Mouse (Mus musculus): ENCODE results near the gene Olfr1141.

The Olfr1141 gene
- long read RNA-seq, experiment 1 = 0 reads
- long read RNA-seq, experiment 2 = 0 reads

DNA sequence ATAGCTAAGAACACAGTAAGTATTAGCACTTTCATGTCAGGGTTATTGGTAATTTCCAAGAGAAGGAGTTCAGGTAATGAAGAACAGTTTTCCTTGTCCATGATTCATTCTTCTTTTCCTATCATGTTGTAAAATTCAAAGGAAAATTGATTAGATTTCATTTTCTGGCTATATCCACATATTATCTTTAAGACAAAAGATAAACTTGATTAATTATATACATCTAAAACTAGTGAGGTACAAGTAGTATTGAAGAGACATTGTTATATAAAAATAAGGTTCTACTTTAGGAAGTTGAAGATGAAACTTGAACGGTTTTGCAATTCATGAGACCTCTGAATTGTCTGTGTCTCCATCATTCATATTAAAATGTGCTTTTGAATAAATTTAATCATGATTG is at the start of gene Olfr1141:
Gene Olfr1141 (minus strand): TSS at position 101 of the 400 bp plus-strand sequence.
- intact Hi-C loops (cut with DNase I) = no loop called here

DNA sequence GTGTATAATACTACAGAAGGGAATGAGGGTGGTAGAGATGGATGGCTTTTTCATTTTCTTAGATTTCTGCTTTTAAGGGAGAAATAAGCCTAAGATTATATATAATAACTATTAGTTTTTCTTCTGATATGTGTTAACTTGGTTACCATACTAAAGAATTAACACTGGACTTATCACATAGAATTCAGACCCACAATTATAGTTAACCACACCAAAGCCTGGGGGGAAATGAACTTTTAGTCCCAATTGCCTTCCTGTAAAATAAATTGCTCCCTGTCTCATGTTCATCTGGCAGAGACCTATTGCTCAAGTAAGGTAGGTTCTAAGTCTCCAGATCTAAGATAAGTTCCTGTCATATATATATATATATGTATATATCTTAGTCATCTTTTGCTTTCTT is 46.5 kb upstream of the Olfr1141 start, which contains the start of gene Olfr1143:
Gene Olfr1143 (plus strand): TSS at position 301 of the 400 bp plus-strand sequence.
- intact Hi-C loops (cut with DNase I) = no loop called here

DNA sequence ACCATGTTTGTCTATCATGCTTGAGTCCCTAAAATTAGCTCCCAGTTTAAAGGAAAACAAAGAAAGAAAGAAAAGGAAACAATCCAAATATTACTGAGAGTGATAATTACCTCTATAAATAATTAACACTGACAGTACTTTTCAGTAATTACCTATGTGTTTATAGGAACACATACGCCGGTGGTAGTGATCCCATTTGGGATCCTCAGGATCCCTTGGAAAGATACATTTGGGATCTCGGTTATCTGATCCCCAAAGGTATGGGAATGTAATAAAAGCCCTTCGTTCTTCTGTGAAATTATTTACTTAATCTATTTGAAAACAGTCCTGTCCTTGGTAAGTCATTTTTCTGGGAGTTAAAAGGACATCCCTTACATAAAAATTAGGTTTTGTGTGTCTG is 25.4 kb upstream of the Olfr1141 start, which contains the start of gene Olfr152:
Gene Olfr152 (plus strand): TSS at position 301 of the 400 bp plus-strand sequence.
- intact Hi-C loops (cut with DNase I) = no loop called here

DNA sequence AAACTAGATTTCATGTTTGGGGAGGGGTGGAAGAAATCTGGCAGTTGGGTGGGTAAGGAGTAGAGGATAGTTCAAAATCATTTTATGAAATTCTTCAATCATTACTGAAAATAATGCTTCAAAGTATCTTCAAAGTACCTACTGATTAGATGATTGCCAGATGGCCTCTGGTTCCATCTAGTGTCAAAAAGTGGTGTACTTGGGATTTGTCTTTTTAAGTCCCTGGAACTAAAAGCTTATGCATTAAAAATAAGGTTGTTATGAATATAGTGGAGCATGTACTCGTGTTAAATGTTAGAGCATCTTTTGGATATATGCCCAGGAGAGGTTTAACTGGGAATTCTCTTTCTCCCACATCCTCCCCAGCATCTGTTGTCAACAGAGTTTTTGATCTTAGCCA is 22.4 kb upstream of the Olfr1141 start:
- intact Hi-C loops (cut with DNase I) = no loop called here

DNA sequence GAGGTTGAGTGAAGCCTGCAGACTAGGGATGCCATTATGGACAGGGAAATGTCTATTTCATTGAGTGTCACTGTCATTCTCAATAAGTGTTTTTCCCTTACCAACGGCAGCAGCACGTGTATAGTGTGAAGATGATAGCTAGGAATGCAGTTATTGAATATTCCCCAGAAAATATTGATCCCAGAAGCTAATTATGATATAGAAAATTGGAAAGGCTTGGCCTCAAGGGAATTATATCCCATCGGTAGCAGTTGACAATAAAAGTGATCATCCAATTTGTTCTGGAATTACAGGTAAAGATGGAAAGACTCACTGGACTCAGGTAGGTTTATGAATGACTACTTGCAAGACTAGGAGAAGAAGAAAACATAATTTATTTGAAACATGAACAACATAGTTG is 10.3 kb downstream of the Olfr1141 start, which contains the start of gene Olfr1140:
Gene Olfr1140 (plus strand): TSS at position 301 of the 400 bp plus-strand sequence.
- intact Hi-C loops (cut with DNase I) = no loop called here

DNA sequence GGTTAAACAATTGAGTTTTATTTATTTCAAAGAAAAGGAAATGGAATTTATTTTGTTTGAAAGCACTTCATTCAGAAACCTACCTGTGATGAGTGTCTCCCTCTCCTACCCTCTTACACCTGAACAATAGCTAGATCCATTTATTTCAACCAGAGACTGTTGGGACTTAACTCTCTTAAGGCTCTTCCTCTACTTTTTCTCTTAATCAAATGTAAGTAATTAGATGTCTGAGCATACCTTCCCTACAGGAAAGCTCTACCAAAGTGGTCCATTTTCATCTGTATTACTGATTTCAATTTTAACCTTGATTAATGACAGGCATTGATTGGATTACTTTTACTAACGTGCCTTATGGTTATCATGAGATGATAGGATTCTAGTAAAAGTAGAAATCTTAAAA is 13.9 kb downstream of the Olfr1141 start, which contains the start of gene Olfr1138:
Gene Olfr1138 (minus strand): TSS at position 101 of the 400 bp plus-strand sequence.
- intact Hi-C loops (cut with DNase I) = no loop called here

DNA sequence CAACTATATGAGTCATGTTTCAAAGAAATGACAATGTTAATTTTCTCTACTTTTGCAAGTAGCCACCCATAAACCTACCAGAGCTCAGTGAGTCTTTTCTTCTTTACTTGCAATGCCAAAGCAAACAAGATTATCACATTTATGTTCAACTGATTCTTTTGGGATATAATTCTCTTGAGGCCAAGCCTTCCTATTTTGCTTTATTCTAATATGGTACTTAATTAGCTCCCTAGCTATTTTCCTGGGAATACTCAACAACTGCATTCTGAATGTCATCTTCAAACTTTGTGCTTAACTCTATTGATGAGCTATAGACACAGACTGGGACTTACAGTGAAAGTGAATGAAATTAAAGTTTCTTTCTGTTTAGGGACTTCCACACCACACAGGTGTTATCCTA is 40.7 kb downstream of the Olfr1141 start, which contains the start of gene Olfr1137:
Gene Olfr1137 (minus strand): TSS at position 101 of the 400 bp plus-strand sequence.
- intact Hi-C loops (cut with DNase I) = no loop called here

All from adrenal gland (tissue).